Mouse (Mus musculus) heart, postnatal 0 days (tissue): ENCODE measurements at regions not wholly inside any gene's neighbourhood (a gene's known extent, or its start where the extent isn't known, plus 50 kb on each side); places are given as distances from the start of the nearest gene placed in this dataset.

Experiments used
- CTCF ChIP-seq: IDR thresholded peaks from 2 replicates; pipeline ENCODE4 v1.5.1; 2016; ENCODE audit warnings: antibody characterized with exemption, control low read depth, low read depth
- EP300 ChIP-seq: IDR thresholded peaks from 2 replicates; pipeline ENCODE4 v1.6.1; 2016; ENCODE audit warnings: antibody characterized with exemption, low read depth

- TF ChIP-seq CTCF = no peak
- no peak for TF ChIP-seq EP300
These were observed 140.0 kb downstream of the Gm12728 start for GRCm38 (mm10) chr4:105929658-105930057.
